ENCODE assay signal across 1 mouse cellular context in genomic region chr13:95389866-95390865, GRCm38 (mm10).
A peak's percentile ranks its signal among the peaks of the same experiment; 100 is the strongest.
TF ChIP-seq lines count a peak whose summit lies in the region.

No protein-coding gene starts in this region.

TF ChIP-seq in CH12.LX, 34 proteins besides CTCF, POLR2A, EP300 and RAD21 (continued from another document):
- TF ChIP-seq ZMIZ1 (IDR thresholded peaks at IDR 0.05; ENCODE audit: low read depth, low read length) (no peak), MEF2A (IDR thresholded peaks at IDR 0.05; ENCODE audit: borderline replicate concordance, low read depth, low read length) (no peak), ETS1 (conservative IDR thresholded peaks at IDR 0.05; ENCODE audit: low read depth, low read length) (no peak), IRF4 (IDR thresholded peaks at IDR 0.05; ENCODE audit: low read depth, low read length) (0 out of 2 replicates have a peak, but pooled peaks have one; percentile 23), BHLHE40 (IDR thresholded peaks at IDR 0.05; ENCODE audit: low read depth, low read length) (peak; percentile 63), KAT2A (IDR thresholded peaks at IDR 0.05; ENCODE audit: insufficient replicate concordance, low read length) (no peak), ZNF384 (IDR thresholded peaks at IDR 0.05; ENCODE audit: low read depth, low read length) (no peak), USF1 (IDR thresholded peaks at IDR 0.05; ENCODE audit: low read depth, low read length) (no peak)
